Mouse (Mus musculus) bone marrow macrophage, adult 2 months (primary cell): Measurements from ENCODE around the gene Igsf8.

Experiments
- CTCF ChIP-seq: IDR thresholded peaks from 2 replicates; pipeline ENCODE4 v1.5.1; 2012; ENCODE audit warnings: low read depth, mild to moderate bottlenecking, low read length, moderate library complexity
- POLR2A ChIP-seq: IDR thresholded peaks from 2 replicates; pipeline ENCODE4 v1.6.1; 2012; ENCODE audit warnings: mild to moderate bottlenecking, low read depth, low read length, borderline replicate concordance

GRCm38 (mm10) chr1:172283073-172283472 is 21.6 kb downstream of the Igsf8 start:
- TF ChIP-seq CTCF (no peak), POLR2A (no peak)
